Mouse (Mus musculus) ES-E14 (cell line): ENCODE results near the gene Rimkla. TPM values are rescaled to one million over a fixed set of nuclear protein-coding genes. Genes with fewer than 3 reads are reported as not detected.

Experiments
- DNase-seq: peaks from one replicate; pipeline ENCODE4 v3.0.0-alpha.2; 2013; ENCODE audit warnings: low read depth, low spot score
- H3K27ac ChIP-seq: 2 replicates; pipeline ENCODE4 v1.5.1; 2012; ENCODE audit warnings: low read depth, mild to moderate bottlenecking, low read length, moderate library complexity, mixed read lengths; ENCODE audit not compliant: poor library complexity, insufficient read depth, severe bottlenecking
- H3K36me3 ChIP-seq: 2 replicates; pipeline ENCODE4 v1.6.1; 2012; ENCODE audit warnings: mild to moderate bottlenecking, low read length, moderate library complexity, mixed read lengths; ENCODE audit not compliant: control insufficient read depth, poor library complexity, insufficient read depth, severe bottlenecking
- H3K4me1 ChIP-seq, 2 experiments: fragments of 150-350 bp in 1 of 2; sonication (generic) in 1 of 2; 2 replicates each; pipeline ENCODE4 v1.6.1; 2012; ENCODE audit warnings: low read length in 2 of 2, mild to moderate bottlenecking in 1 of 2, mixed read lengths in 1 of 2; ENCODE audit not compliant: control insufficient read depth in 2 of 2, insufficient read depth in 2 of 2, poor library complexity in 1 of 2
- H3K4me3 ChIP-seq, 2 experiments: fragments of 150-350 bp in 1 of 2; sonication (generic) in 1 of 2; 2 replicates each; pipeline ENCODE4 v1.5.1; 2012; ENCODE audit warnings: low read length in 2 of 2, low read depth in 1 of 2, mild to moderate bottlenecking in 1 of 2, mixed read lengths in 1 of 2; ENCODE audit not compliant: insufficient read depth in 1 of 2, poor library complexity in 1 of 2, severe bottlenecking in 1 of 2
- H3K9ac ChIP-seq: 2 replicates; pipeline ENCODE4 v1.6.1; 2012; ENCODE audit warnings: low read depth, mild to moderate bottlenecking, low read length, mixed read lengths; ENCODE audit not compliant: poor library complexity, insufficient read depth, severe bottlenecking
- H3K9me3 ChIP-seq: fragments of 150-350 bp; sonication (generic); 2 replicates; pipeline ENCODE4 v1.6.1; 2012; ENCODE audit warnings: low read depth, mild to moderate bottlenecking, low read length; ENCODE audit not compliant: control insufficient read depth, insufficient read depth
- CHD2 ChIP-seq: IDR thresholded peaks from 2 replicates; pipeline ENCODE4 v1.6.1; 2014; ENCODE audit warnings: mild to moderate bottlenecking, low read depth, low read length, inconsistent platforms
- HCFC1 ChIP-seq: IDR thresholded peaks from 2 replicates; pipeline ENCODE4 v1.6.1; 2012; ENCODE audit warnings: low read length, inconsistent platforms, borderline replicate concordance; ENCODE audit not compliant: insufficient read depth
- MAFK ChIP-seq: IDR thresholded peaks from 2 replicates; pipeline ENCODE4 v1.6.1; 2014; ENCODE audit warnings: mild to moderate bottlenecking, low read depth, low read length, inconsistent platforms; ENCODE audit not compliant: insufficient read depth
- ZC3H11A ChIP-seq: IDR thresholded peaks from 2 replicates; pipeline ENCODE4 v1.6.1; 2012; ENCODE audit warnings: low read depth, mild to moderate bottlenecking, inconsistent platforms, low read length, borderline replicate concordance
- ZNF384 ChIP-seq: IDR thresholded peaks from 2 replicates; pipeline ENCODE4 v1.6.1; 2012; ENCODE audit warnings: low read depth, low read length, inconsistent platforms
- in situ Hi-C, 2 experiments: fragments of 600-800 bp; cut with MboI; formaldehyde crosslinking; loops; one replicate each; pipeline ENCODE4 v1.15.1; 2025; ENCODE audit warnings: low sequenced_read_pairs in 2 of 2, inconsistent platforms in 1 of 2; ENCODE audit not compliant: unreplicated experiment in 2 of 2
- total RNA-seq: library from RNA; depleted of rRNA; stranded (reverse); fragments of 300-350 nt; gene quantifications from 2 replicates; pipeline ENCODE4 v1.2.3, GENCODE M21; 2012; rRNA removed

Rimkla gene
- total RNA-seq, 1 experiment: 1.1 TPM

GRCm38 (mm10) chr4:119421921-119422293, 70.5 kb downstream of the Rimkla start:
- H3K27ac ChIP-seq: peak overlapping the region; percentile 52; the same call in 1 of the 2 replicates
- 0 out of 2 replicates have a peak, but pooled peaks cover 2% of the 10 kb centered on the region for H3K36me3 ChIP-seq
- peaks cover 0 to 6% of the 10 kb centered on the region in 2 experiments; a peak in 3 of 4 replicates for H3K4me1 ChIP-seq
- in situ Hi-C loops: no loop called here
- no peak for TF ChIP-seq ZNF384
- no peak for TF ChIP-seq HCFC1
- no peak for TF ChIP-seq CHD2
- TF ChIP-seq MAFK: no peak
- TF ChIP-seq ZC3H11A: no peak
- H3K9ac ChIP-seq: peak overlapping the region; percentile 96
- H3K4me3 ChIP-seq: peak overlapping the region; percentile 88 to 94
- no peaks in the 10 kb centered on the region for H3K9me3 ChIP-seq
- no peak for DNase-seq

- no peak for TF ChIP-seq ZC3H11A
- TF ChIP-seq ZNF384: no peak
- TF ChIP-seq CHD2: no peak
- no peak for TF ChIP-seq MAFK
- no peak for TF ChIP-seq HCFC1
- in situ Hi-C loops: no loop called here
- no peaks in the 10 kb centered on the region for H3K9me3 ChIP-seq
- no peak for DNase-seq
- H3K27ac ChIP-seq: no peak overlapping the region
- H3K9ac ChIP-seq: peak overlapping the region; percentile 96
- H3K4me3 ChIP-seq: peak overlapping the region; percentile 88 to 94
- peaks cover 0 to 6% of the 10 kb centered on the region in 2 experiments; a peak in 3 of 4 replicates for H3K4me1 ChIP-seq
- H3K36me3 ChIP-seq: 0 out of 2 replicates have a peak, but pooled peaks cover 2% of the 10 kb centered on the region
These were observed 71.2 kb downstream of the Rimkla start for GRCm38 (mm10) chr4:119421191-119421590.

GRCm38 (mm10) chr4:119417894-119418293, 74.5 kb downstream of the Rimkla start:
- Histone ChIP-seq H3K9me3 (no peaks in the 10 kb centered on the region), H3K4me3 (no peak overlapping the region), H3K4me1 (peaks cover 0 to 5% of the 10 kb centered on the region in 2 experiments; a peak in 2 of 4 replicates), H3K36me3 (0 out of 2 replicates have a peak, but pooled peaks cover 2% of the 10 kb centered on the region), H3K9ac (no peak overlapping the region), H3K27ac (no peak overlapping the region)
- in situ Hi-C loops: no loop called here
- TF ChIP-seq ZC3H11A (no peak), MAFK (no peak), HCFC1 (no peak), CHD2 (no peak), ZNF384 (no peak)
- no peak for DNase-seq

- no peaks in the 10 kb centered on the region for H3K9me3 ChIP-seq
- TF ChIP-seq ZC3H11A: no peak
- TF ChIP-seq ZNF384: no peak
- no peak for TF ChIP-seq MAFK
- TF ChIP-seq CHD2: no peak
- no peak for TF ChIP-seq HCFC1
- peaks cover 0 to 8% of the 10 kb centered on the region in 2 experiments; a peak in 2 of 4 replicates for H3K4me1 ChIP-seq
- 0 out of 2 replicates have a peak, but pooled peaks cover 2% of the 10 kb centered on the region for H3K36me3 ChIP-seq
- no peak overlapping the region for H3K9ac ChIP-seq
- in situ Hi-C loops: no loop called here
- no peak for DNase-seq
- no peak overlapping the region for H3K4me3 ChIP-seq
- H3K27ac ChIP-seq: no peak overlapping the region
These were observed 75.2 kb downstream of the Rimkla start for GRCm38 (mm10) chr4:119417270-119417669.

Other genes with a start within 250 kb of the Rimkla start
- gene Cldn19, start 237.2 kb downstream of the Rimkla start, total RNA-seq: 0.18 and 0.63 TPM in 2 replicates
- 574 and 855 TPM in 2 replicates for gene Ybx1, start 198.0 kb downstream of the Rimkla start, total RNA-seq
- gene Ppih, start 172.1 kb downstream of the Rimkla start, total RNA-seq: 101 and 127 TPM in 2 replicates
- gene Ccdc30, start 77.1 kb downstream of the Rimkla start, total RNA-seq: 2.7 and 3.1 TPM in 2 replicates
- 23.9 and 30.4 TPM in 2 replicates for gene Ppcs, start 70.2 kb downstream of the Rimkla start, total RNA-seq
- not detected in 2 replicates for gene Zmynd12, start 69.8 kb downstream of the Rimkla start, total RNA-seq
- 17.4 and 17.7 TPM in 2 replicates for gene Foxj3, start 44.4 kb upstream of the Rimkla start, total RNA-seq
- gene Frg2f1, start 46.9 kb upstream of the Rimkla start, total RNA-seq: 3.1 and 5.2 TPM in 2 replicates
- not detected in 2 replicates for gene Guca2a, start 145.1 kb upstream of the Rimkla start, total RNA-seq
- gene Guca2b, start 166.3 kb upstream of the Rimkla start, total RNA-seq: not detected in 2 replicates
- 1.4 TPM in 2 replicates for gene Hivep3, start 241.2 kb upstream of the Rimkla start, total RNA-seq